Mouse (Mus musculus) neural tube, embryonic 11.5 days (tissue): ENCODE data around the gene Krtap9-3. TPM values are rescaled to one million over a fixed set of nuclear protein-coding genes. Genes with fewer than 3 reads are reported as not detected.
"Not testable (repeated sequence)": the region's sequence is repeated elsewhere in the genome, so short reads cannot be mapped to it uniquely, and the experiment has no call there.

Source experiments
- ATAC-seq: fragments of 200-750 bp; cut with Nextera tagmentation; 2 replicates; pipeline ENCODE4 v1.8.0; 2017; ENCODE audit warnings: moderate number of reproducible peaks, mild to moderate bottlenecking, moderate TSS enrichment, moderate library complexity; ENCODE audit not compliant: insufficient read depth, low FRiP score, low TSS enrichment
- DNase-seq: peaks from one replicate; pipeline ENCODE4 v3.0.0-alpha.2; 2015; ENCODE audit warnings: low spot score
- H3K27ac ChIP-seq: fragments of 300-500 bp; sonication (generic); 2 replicates; pipeline ENCODE4 v1.5.1; 2014; ENCODE audit warnings: low read depth, mild to moderate bottlenecking, low read length
- H3K27me3 ChIP-seq: fragments of 300-500 bp; sonication (generic); 2 replicates; pipeline ENCODE4 v1.6.1; 2014; ENCODE audit warnings: mild to moderate bottlenecking, low read length, mixed read lengths; ENCODE audit not compliant: control insufficient read depth, insufficient read depth
- H3K36me3 ChIP-seq: fragments of 300-500 bp; sonication (generic); 2 replicates; pipeline ENCODE4 v1.6.1; 2014; ENCODE audit warnings: mild to moderate bottlenecking, low read length, moderate library complexity, mixed read lengths; ENCODE audit not compliant: control insufficient read depth, insufficient read depth
- H3K4me1 ChIP-seq: fragments of 300-500 bp; sonication (generic); 2 replicates; pipeline ENCODE4 v1.6.1; 2014; ENCODE audit warnings: low read length, mixed read lengths; ENCODE audit not compliant: control insufficient read depth, insufficient read depth
- H3K4me2 ChIP-seq: fragments of 300-500 bp; sonication (generic); 2 replicates; pipeline ENCODE4 v1.6.1; 2014; ENCODE audit warnings: low read depth, mild to moderate bottlenecking, moderate library complexity
- H3K4me3 ChIP-seq: fragments of 300-500 bp; sonication (generic); 2 replicates; pipeline ENCODE4 v1.5.1; 2014; ENCODE audit warnings: low read depth, low read length
- H3K9ac ChIP-seq: fragments of 300-500 bp; sonication (generic); 2 replicates; pipeline ENCODE4 v1.6.1; 2014; ENCODE audit warnings: mild to moderate bottlenecking, low read length
- H3K9me3 ChIP-seq: fragments of 300-500 bp; sonication (generic); 2 replicates; pipeline ENCODE4 v1.6.1; 2016; ENCODE audit warnings: low read length; ENCODE audit not compliant: control insufficient read depth
- WGBS: fragments of 180-500 bp; shearing (Covaris S2); extraction: QIAGEN DNeasy Blood & Tissue Kit; methylation state at CpG from one replicate; pipeline ENCODE4 v1.1.7; 2014; 5-methylcytosine and 5-hydroxymethylcytosine counted together
- polyA plus RNA-seq: library from polyadenylated mRNA; unstranded; fragments of >200 nt; fragmentation: Nextera tagmentation; extraction: Ambion mirVana; gene quantifications from 2 replicates; pipeline ENCODE4 v1.2.1, GENCODE M21; 2014

Krtap9-3 gene
- polyA plus RNA-seq = not detected in 2 replicates

DNA sequence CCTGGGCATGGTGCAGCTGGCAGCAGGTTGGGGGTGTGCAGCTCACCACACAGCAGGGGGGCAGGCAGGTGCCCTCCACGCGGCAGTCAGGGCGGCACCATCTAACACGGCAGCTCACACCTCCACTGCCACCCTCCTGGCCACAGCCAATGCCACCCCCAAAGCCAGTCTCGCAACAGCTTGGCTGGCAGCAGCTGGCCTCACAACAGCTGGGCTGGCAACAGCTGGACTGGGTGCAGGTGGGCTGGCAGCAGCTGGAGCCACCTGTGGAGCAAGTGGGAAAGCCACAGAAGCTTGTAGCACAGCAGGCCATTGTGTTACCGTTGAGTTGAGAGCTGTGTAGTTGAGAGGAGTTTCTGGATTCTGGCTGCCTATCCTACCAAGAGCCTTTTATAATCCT is at the start of gene Krtap9-3:
Krtap9-3 (minus strand) TSS at position 364 of the 400 bp plus-strand sequence.
- not testable (repeated sequence) for H3K4me2 ChIP-seq, H3K27me3 ChIP-seq

GRCm38 (mm10) chr11:99646444-99646843 is 48.5 kb upstream of the Krtap9-3 start:
- Histone ChIP-seq H3K4me2 (no peak overlapping the region), H3K9ac (no peak overlapping the region), H3K4me3 (no peak overlapping the region), H3K27me3 (no peaks in the 10 kb centered on the region), H3K27ac (no peak overlapping the region), H3K4me1 (no peaks in the 10 kb centered on the region), H3K36me3 (no peaks in the 10 kb centered on the region), H3K9me3 (no peaks in the 10 kb centered on the region)
- DNase-seq = no peak
- no peak for ATAC-seq
- whole genome bisulfite sequencing = 89% methylated on average over 15 of the region's 15 CpGs

More for the DNA sequence above, at the start of gene Krtap9-3:
- H3K27ac ChIP-seq, H3K4me3 ChIP-seq, H3K9ac ChIP-seq, DNase-seq, ATAC-seq, H3K4me1 ChIP-seq, H3K36me3 ChIP-seq, H3K9me3 ChIP-seq: not testable (repeated sequence)
- 84% methylated on average over 6 of the region's 6 CpGs for WGBS

- Histone ChIP-seq H3K4me3 (no peak overlapping the region), H3K9ac (no peak overlapping the region), H3K4me2 (no peak overlapping the region), H3K27me3 (no peaks in the 10 kb centered on the region), H3K36me3 (no peaks in the 10 kb centered on the region), H3K9me3 (no peaks in the 10 kb centered on the region), H3K27ac (no peak overlapping the region), H3K4me1 (no peaks in the 10 kb centered on the region)
- WGBS = 84% methylated on average over 3 of the region's 3 CpGs
- ATAC-seq (no peak), DNase-seq (no peak)
Measured at GRCm38 (mm10) chr11:99644351-99644750, 46.4 kb upstream of the Krtap9-3 start.

DNA sequence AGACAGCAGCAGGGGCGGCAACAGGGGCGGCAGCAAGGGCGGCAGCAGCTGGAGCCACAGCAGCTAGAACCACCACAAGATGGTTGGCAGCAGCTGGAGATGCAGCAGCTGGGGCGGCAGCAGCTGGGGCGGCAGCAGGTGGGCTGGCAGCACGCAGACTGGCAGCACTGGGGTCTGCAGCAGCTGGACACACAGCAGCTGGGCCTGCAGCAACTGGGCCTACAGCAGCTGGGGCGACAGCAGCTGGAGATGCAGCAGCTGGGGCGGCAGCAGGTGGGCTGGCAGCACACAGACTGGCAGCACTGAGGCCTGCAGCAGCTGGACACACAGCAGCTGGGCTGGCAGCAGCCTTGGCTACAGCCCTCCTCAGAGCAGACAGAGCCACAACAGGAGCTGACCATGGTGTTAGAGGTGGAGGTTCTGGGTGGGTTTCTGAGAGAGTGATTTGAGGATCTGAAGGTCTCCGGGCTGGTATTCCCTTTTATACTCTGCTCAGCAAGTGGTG is 45.8 kb upstream of the Krtap9-3 start, which contains the start of gene Krtap4-7:
Krtap4-7 (minus strand) TSS at position 455 of the 505 bp plus-strand sequence.
- 86% methylated on average over 9 of the region's 9 CpGs for WGBS
- H3K27me3 ChIP-seq, H3K4me2 ChIP-seq, H3K4me3 ChIP-seq, H3K4me1 ChIP-seq, H3K9me3 ChIP-seq, H3K36me3 ChIP-seq, ATAC-seq, DNase-seq, H3K27ac ChIP-seq, H3K9ac ChIP-seq: not testable (repeated sequence)

DNA sequence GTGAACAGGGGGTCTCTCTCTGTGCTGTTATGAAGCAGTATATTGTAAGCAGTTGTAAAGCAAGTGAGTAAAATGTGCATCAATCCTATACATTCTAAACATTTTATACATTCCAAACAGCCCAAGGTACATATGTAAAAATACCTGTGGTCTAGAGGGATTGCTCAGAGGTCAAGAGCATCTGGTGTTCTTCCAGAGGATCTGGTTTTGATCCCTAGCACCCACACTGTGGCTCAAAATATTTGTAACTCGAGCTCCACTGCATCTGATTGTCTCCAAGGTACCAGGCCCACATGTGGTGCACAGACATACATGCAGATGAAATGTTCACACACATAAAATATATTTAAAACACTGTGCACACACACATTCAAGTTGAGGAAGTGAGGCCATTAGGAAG is 43.0 kb upstream of the Krtap9-3 start:
- Histone ChIP-seq H3K4me3 (no peak overlapping the region), H3K9ac (no peak overlapping the region), H3K9me3 (no peaks in the 10 kb centered on the region), H3K4me2 (no peak overlapping the region), H3K4me1 (no peaks in the 10 kb centered on the region), H3K27ac (no peak overlapping the region), H3K36me3 (no peaks in the 10 kb centered on the region), H3K27me3 (no peaks in the 10 kb centered on the region)
- DNase-seq (no peak), ATAC-seq (no peak)
- WGBS = 53% methylated on average over 1 of the region's 1 CpGs

GRCm38 (mm10) chr11:99637086-99637485 is 39.2 kb upstream of the Krtap9-3 start:
- H3K27me3 ChIP-seq = no peaks in the 10 kb centered on the region
- H3K27ac ChIP-seq = no peak overlapping the region
- no peak overlapping the region for H3K4me2 ChIP-seq
- no peak overlapping the region for H3K9ac ChIP-seq
- 79% methylated on average over 1 of the region's 1 CpGs for WGBS
- no peak for DNase-seq
- H3K4me1 ChIP-seq = no peaks in the 10 kb centered on the region
- ATAC-seq = no peak
- no peaks in the 10 kb centered on the region for H3K9me3 ChIP-seq
- no peaks in the 10 kb centered on the region for H3K36me3 ChIP-seq
- H3K4me3 ChIP-seq = no peak overlapping the region

DNA sequence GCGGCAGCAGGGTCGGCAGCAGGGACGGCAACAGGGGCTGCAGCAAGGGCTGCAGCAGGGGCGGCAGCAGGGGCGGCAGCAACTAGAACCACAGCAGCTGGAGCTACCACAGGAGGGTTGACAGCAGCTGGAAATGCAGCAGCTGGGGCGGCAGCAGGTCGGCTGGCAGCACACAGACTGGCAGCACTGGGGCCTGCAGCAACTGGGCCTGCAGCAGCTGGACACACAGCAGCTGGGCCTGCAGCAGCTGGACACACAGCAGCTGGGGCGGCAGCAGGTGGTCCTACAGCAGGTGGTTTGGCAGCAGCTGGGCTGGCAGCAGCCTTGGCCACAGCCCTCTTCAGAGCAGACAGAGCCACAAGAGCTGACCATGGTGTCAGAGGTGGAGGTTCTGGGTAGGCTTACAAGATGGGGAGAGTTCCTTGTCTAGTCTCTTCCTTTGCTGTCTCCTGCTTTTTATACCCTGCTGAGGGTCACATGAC is 36.8 kb upstream of the Krtap9-3 start, which contains the start of gene Krtap4-2:
Krtap4-2 (minus strand) TSS at position 432 of the 482 bp plus-strand sequence.
- no peaks in the 10 kb centered on the region for H3K4me1 ChIP-seq
- ATAC-seq = no peak
- H3K36me3 ChIP-seq = no peaks in the 10 kb centered on the region
- no peak within 1 kb of the TSS for H3K4me2 ChIP-seq
- no peak within 1 kb of the TSS for H3K27ac ChIP-seq
- no peak for DNase-seq
- H3K4me3 ChIP-seq = no peak within 1 kb of the TSS
- H3K27me3 ChIP-seq = no peaks in the 10 kb centered on the region
- WGBS = 46% methylated on average over 7 of the region's 8 CpGs
- no peak within 1 kb of the TSS for H3K9ac ChIP-seq
- H3K9me3 ChIP-seq = no peaks in the 10 kb centered on the region

DNA sequence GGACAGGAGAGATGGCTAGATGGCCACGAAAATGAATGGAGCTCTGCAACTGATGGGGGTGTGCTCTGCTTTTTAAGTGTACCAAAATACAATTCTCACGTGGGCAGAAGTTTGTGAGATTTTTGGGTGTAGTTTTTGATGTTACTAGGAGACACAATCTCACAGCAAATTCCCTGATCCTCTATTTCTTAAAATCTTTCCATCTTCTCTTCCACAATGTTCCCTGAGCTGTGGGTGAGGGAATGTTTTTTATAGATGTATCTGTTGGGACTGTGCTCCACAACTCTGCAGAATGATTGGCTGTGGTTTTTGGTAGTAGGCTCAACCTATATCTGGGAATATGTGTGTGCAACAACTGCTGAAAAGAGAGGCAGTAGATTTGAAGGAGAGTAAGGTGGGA is 35.4 kb upstream of the Krtap9-3 start:
- Histone ChIP-seq H3K27ac (no peak overlapping the region), H3K9me3 (no peaks in the 10 kb centered on the region), H3K9ac (no peak overlapping the region), H3K36me3 (no peaks in the 10 kb centered on the region), H3K27me3 (no peaks in the 10 kb centered on the region), H3K4me2 (no peak overlapping the region), H3K4me1 (no peaks in the 10 kb centered on the region), H3K4me3 (no peak overlapping the region)
- DNase-seq (no peak), ATAC-seq (no peak)
- WGBS = 48% methylated on average over 2 of the region's 2 CpGs

DNA sequence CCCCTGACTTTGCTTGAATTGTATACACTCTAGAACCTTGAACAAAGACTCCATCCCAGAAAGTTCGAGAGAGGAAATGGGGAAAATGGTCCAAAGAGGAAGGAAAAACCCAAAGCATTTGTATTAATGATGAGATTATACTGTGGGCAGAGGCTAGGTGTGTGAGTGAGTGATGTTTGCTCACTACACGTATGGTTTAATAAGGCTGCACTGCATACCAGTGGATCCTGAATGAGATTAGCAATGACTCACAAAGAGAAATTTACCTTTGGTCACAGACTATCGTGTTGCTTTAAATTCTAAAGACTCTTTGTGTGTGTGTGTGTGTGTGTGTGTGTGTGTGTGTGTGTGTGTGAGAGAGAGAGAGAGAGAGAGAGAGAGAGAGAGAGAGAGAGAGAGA is 33.0 kb upstream of the Krtap9-3 start:
- no peaks in the 10 kb centered on the region for H3K4me1 ChIP-seq
- H3K27ac ChIP-seq = no peak overlapping the region
- no peak for DNase-seq
- no peaks in the 10 kb centered on the region for H3K36me3 ChIP-seq
- no peaks in the 10 kb centered on the region for H3K27me3 ChIP-seq
- no peak overlapping the region for H3K9ac ChIP-seq
- no peak overlapping the region for H3K4me3 ChIP-seq
- WGBS = 88% methylated on average over 3 of the region's 3 CpGs
- H3K9me3 ChIP-seq = no peaks in the 10 kb centered on the region
- ATAC-seq = no peak
- H3K4me2 ChIP-seq = no peak overlapping the region
